In the genomic region with DNA sequence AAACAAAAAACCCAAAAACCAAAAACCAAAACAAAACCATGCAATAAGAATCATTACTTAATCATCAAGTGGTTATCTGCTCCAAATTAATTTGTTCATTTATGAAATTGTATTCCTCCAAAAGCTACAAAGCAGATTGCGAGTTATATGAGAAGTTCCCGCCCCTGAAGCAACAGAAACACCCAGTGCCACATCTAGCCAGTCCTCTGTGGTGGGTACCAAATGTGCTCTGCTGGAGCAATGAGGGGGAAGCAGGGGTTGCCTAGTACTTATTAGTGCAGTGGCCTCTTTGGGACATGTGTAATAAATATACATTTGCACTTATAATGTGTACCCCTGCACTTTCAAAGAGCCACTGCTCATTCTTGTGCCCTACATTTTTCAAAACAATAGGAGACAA, we compare ENCODE assay signal across 22 mouse cellular contexts.
DNase-seq lines count a peak whose midpoint lies in the region; ATAC-seq lines count a peak whose summit lies in the region.
"Had no signal": no experiment of that assay in that cellular context is flagged by ENCODE, and none has a peak within 500 bp of the region (broad histone marks: within the 10 kb centered on the region; RNA-seq: fewer than 3 reads in every experiment).

No protein-coding gene starts in this region.

- no peaks in the 10 kb centered on the region for H3K36me3 ChIP-seq in neural tube, embryonic 13.5 days
- H3K36me3 ChIP-seq in neural tube, embryonic 15.5 days, result no peaks in the 10 kb centered on the region
- no peaks in the 10 kb centered on the region for H3K36me3 ChIP-seq in hindbrain, embryonic 12.5 days
- H3K36me3 ChIP-seq: embryonic facial prominence, embryonic 15.5 days; heart, embryonic 13.5 days; limb, embryonic 15.5 days had no signal

- no peaks in the 10 kb centered on the region for H3K27me3 ChIP-seq in neural tube, embryonic 13.5 days
- H3K27me3 ChIP-seq in neural tube, embryonic 15.5 days (replicated peaks), result no peaks in the 10 kb centered on the region
- H3K27me3 ChIP-seq in hindbrain, embryonic 12.5 days, result no peaks in the 10 kb centered on the region

- 33% methylated on average over 2 of the region's 2 CpGs for WGBS in neural tube, embryonic 13.5 days
- 32% methylated on average over 2 of the region's 2 CpGs for WGBS in neural tube, embryonic 15.5 days
- WGBS in hindbrain, embryonic 12.5 days, result 41% methylated on average over 2 of the region's 2 CpGs

- no peak overlapping the region for H3K9ac ChIP-seq in neural tube, embryonic 13.5 days
- no peak overlapping the region for H3K9ac ChIP-seq in neural tube, embryonic 15.5 days (replicated peaks)
- H3K9ac ChIP-seq in hindbrain, embryonic 12.5 days, result no peak overlapping the region
- H3K9ac ChIP-seq: embryonic facial prominence, embryonic 15.5 days; heart, embryonic 13.5 days; limb, embryonic 15.5 days; liver, embryonic 14.5 days; lung, embryonic 14.5 days had no signal

- H3K4me2 ChIP-seq in neural tube, embryonic 13.5 days, result no peak overlapping the region
- no peak overlapping the region for H3K4me2 ChIP-seq in neural tube, embryonic 15.5 days
- H3K4me2 ChIP-seq in hindbrain, embryonic 12.5 days (replicated peaks), result no peak overlapping the region
- H3K4me2 ChIP-seq: embryonic facial prominence, embryonic 15.5 days; heart, embryonic 13.5 days; limb, embryonic 15.5 days; lung, embryonic 14.5 days had no signal

- no peak overlapping the region for H3K4me3 ChIP-seq in neural tube, embryonic 13.5 days
- H3K4me3 ChIP-seq in neural tube, embryonic 15.5 days (replicated peaks), result no peak overlapping the region
- no peak overlapping the region for H3K4me3 ChIP-seq in hindbrain, embryonic 12.5 days
- H3K4me3 ChIP-seq: embryonic facial prominence, embryonic 15.5 days; heart, adult 2 months; heart, embryonic 13.5 days; limb, embryonic 15.5 days had no signal

- ATAC-seq in neural tube, embryonic 13.5 days (ENCODE audit: low read depth), result no peak
- ATAC-seq in neural tube, embryonic 15.5 days (ENCODE audit: low FRiP score), result no peak
- ATAC-seq in hindbrain, embryonic 12.5 days (ENCODE audit: low FRiP score), result peak; percentile 38; the same call in 1 of the 2 replicates
- ATAC-seq: CD4-positive, CD25-positive, alpha-beta regulatory T cell, adult 4 months had no signal

- no peaks in the 10 kb centered on the region for H3K9me3 ChIP-seq in neural tube, embryonic 13.5 days
- no peaks in the 10 kb centered on the region for H3K9me3 ChIP-seq in neural tube, embryonic 15.5 days (replicated peaks)
- H3K9me3 ChIP-seq in hindbrain, embryonic 12.5 days (replicated peaks), result no peaks in the 10 kb centered on the region
- H3K9me3 ChIP-seq: embryonic facial prominence, embryonic 15.5 days; heart, embryonic 13.5 days; limb, embryonic 15.5 days had no signal

- peak; percentile 35 for DNase-seq in heart, adult 11 months
- DNase-seq in heart, adult 18-20 months, result no peak
- no peak for DNase-seq in kidney, postnatal 4 days
- DNase-seq in layer of hippocampus, adult 11-12 months (ENCODE audit: low spot score), result no peak
- DNase-seq: adrenal gland, postnatal 25 days; cerebellum, adult 9-11 months; gastrocnemius, postnatal 14 days; heart, adult 2 months; heart, postnatal 14 days; kidney, adult 2 months; lung, embryonic 14.5 days; thymus, adult 18-20 months; thymus, postnatal 4 days had no signal

- peaks cover 28% of the 10 kb centered on the region for H3K4me1 ChIP-seq in neural tube, embryonic 13.5 days (replicated peaks)
- peaks cover 9% of the 10 kb centered on the region for H3K4me1 ChIP-seq in neural tube, embryonic 15.5 days
- H3K4me1 ChIP-seq in hindbrain, embryonic 12.5 days, result peaks cover 17% of the 10 kb centered on the region
- H3K4me1 ChIP-seq: embryonic facial prominence, embryonic 15.5 days; heart, embryonic 13.5 days had no signal

- H3K27ac ChIP-seq in neural tube, embryonic 13.5 days (replicated peaks), result peak overlapping the region; percentile 38
- H3K27ac ChIP-seq in neural tube, embryonic 15.5 days (replicated peaks), result no peak overlapping the region
- peak overlapping the region; percentile 64; the same call in 1 of the 2 replicates for H3K27ac ChIP-seq in hindbrain, embryonic 12.5 days
- H3K27ac ChIP-seq: embryonic facial prominence, embryonic 15.5 days; heart, adult 2 months; heart, embryonic 13.5 days; kidney, postnatal 0 days; limb, embryonic 15.5 days; liver, embryonic 14.5 days had no signal
